Mouse (Mus musculus): ENCODE measurements at regions not wholly inside any gene's neighbourhood (a gene's known extent, or its start where the extent isn't known, plus 50 kb on each side); places are given as distances from the start of the nearest gene placed in this dataset.

DNA sequence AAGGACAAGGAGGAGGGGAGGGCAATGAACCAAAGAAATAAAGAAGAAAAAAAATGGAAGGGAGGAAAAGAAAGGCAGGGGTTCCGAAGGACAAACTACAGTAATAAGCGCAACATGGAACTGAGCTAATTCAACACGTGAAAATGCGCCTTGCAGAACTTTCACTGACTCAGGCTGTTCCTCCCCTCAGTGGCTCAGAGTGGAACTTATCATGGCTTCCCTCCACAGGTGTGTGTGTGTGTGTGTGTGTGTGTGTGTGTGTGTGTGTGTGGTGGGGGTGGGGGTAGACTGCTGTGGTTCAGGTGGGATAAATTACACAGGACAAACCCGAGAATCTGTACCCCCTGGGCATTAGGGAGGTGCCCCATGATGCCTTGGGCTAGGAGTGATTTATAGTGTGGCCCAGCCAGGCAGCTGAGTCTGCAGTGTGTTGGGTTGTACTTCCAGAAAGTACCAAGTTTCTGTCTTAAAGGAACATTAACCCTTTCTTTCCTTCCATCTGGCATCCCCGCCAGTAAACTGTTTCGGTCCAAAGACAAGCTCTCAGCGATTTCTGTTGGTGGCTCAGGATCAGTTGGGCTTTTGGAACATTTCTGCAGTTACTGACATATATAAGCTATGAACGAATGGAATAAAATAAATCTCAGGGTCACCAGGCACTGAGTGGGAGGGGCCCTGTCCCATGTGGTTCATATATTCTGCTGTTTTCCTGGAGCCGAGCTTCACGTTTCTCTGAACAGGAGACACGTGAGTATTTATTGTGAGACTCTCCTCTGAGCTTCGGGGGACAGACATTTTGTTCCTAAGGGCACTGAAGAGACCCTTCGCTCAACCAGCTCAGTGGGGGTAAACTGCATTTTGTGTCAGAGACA is 71.1 kb upstream of the Lnx1 start:
- DNase-seq (ENCODE audit: low spot score in 2 of 2) = no peak

DNA sequence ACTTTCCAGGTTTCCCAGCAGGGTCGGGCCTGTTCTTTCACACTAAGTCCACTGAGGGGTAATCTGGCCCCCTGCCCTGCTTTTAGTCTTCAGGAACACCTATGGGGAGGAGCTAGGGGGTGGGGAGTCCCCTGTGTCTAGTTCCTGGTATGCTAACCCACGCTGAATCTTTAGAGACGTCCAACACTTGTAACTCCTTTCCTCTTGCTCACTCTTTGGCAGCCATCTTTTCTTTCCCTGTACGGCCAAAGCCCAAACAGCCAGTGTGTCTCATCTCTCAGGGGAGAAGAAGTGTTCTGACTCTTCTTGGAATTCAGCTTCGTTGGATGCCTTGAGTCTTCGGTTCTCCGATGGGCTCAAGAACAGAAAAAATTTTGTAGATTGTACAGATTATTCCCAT is 68.4 kb upstream of the Lnx1 start:
- no peak for DNase-seq (ENCODE audit: low spot score in 2 of 2)

DNA sequence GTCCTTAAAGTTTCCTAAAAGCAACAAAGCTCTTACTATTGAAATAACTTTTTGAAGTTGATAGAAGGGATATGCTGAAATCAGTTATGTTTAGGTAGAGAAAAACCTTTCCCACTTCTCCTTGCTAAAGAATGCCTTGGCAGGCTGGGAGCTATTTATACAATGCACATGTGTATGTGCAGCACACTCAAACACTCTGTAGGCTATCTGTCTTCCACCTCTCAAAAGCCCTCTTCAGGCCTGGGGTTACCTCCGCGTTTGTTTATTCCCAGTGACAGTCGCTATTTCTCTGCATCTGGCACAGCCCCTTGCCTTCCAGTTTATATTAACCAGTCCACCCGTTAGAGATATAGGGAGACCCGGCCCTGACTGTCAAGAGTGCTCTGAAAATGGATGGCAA is 66.3 kb upstream of the Lnx1 start:
- no peak for DNase-seq (ENCODE audit: low spot score in 2 of 2)

DNA sequence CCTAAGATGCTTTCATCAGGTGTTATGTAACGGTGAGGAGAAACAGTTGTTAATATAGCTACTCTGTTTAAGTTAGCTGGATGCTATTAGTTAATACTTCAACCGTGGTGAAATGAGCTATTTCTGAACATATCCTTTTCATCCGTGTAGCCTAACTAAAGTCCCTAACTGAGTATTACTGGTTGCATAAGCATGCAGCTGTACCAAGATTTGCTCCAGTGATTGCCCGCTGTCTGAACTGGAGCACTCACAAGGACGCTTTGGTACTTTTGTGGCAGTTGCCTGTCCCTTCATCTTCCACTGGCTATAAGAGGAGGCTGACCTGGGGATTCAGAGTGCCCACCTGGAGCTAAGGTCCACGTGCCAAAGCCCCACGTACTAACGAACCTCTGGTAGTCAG is 65.3 kb upstream of the Lnx1 start:
- no peak for DNase-seq (ENCODE audit: low spot score in 2 of 2)

DNA sequence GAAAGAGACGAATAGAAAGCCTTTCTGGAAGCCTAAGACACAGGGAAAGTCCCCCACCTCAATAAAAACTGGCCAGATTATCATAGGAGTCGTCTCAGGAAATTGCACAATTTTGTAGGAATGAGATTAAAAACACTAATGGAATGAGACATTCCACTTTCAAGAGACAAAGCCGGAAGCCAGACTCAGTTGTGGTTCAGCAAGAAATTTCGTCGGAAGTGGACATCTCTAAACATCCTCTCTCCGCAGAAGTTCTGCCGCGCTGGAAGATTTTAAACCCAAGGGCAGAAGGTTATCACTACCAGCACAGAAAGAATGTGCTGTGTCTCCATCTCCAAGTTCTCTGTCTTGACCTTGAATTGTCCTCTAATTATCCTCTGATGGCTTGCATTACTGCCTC is 63.5 kb upstream of the Lnx1 start:
- DNase-seq (ENCODE audit: low spot score in 2 of 2) = no peak

DNA sequence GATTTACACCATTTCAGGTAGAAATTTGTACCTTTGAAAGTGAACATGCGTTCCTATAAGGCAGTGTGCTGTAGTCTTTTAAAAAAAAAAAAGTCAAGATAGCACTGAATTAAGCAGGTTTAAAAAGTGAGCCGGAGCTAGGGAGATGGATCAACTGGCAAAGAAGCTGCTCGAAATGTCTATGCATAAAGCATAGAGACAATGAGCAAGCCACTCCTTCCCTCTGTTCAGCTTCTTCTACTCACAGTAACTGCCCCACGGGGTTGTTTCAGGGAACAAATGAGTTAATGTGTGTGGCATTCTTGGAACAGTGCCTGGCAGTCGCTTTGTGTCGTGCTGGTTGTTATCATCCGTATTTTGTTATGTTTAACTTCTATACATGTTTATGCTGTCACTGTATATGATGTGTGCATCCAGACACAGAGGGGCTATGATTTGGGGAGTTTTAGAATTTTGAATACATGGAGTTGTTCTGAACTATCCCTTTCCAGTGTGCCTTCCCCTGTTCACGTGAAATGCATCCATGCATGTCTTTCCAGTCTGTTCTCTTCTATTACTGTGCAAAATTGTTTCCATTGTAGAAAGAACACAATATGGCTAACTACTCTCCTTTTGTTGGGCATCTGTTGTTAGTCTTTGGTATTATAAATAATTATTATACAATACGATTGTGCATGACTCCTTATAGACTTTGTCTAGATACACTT is 62.5 kb upstream of the Lnx1 start:
- DNase-seq (ENCODE audit: low spot score in 2 of 2) = no peak

DNA sequence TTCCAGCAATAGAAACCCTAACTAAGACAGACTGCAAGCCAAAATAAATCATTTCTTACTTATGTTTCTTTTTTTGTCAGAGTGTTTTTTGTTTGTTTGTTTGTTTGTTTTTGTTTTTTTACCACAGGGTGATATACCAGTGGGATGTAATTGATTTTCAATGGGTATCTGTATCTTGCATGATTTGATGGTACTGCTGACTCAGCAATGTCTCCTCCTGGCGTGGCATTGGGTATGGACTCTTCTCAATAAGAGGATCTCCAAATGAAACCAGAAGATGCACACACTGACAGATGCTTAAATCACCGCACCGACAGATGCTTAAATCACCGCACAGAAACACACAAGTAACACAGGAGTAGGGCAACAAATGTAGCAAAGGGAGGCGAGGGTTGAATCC is 54.8 kb upstream of the Lnx1 start:
- no peak for DNase-seq (ENCODE audit: low spot score in 2 of 2)

DNA sequence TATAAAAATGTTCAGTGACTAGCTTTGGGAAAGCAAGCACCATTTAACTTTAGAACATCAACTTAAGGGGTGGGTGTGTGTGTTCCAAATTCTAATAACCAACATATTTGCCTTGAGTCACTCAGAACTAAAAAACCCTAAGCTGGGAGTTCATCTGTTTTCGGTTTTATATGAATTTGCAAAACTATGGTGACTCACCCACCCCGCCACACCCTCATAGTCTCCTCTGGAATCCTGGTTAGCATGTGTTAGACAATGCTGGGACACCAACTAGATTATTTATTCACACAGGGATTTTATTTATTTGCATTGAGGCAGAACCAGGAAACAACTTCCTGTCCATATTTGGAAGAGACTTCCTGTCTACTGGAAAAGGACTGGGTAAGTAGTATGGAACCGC is 50.2 kb upstream of the Lnx1 start:
- DNase-seq (ENCODE audit: low spot score in 2 of 2) = no peak

Data from left cerebral cortex, adult 8-10 months (tissue).